Mouse (Mus musculus): ENCODE results near the gene Pfdn5.
"Not testable (repeated sequence)": the region's sequence is repeated elsewhere in the genome, so short reads cannot be mapped to it uniquely, and the experiment has no call there.

Gene Pfdn5

GRCm38 (mm10) chr15:102335254-102335653 is 9.3 kb downstream of the Pfdn5 start:
- no peak for DNase-seq (ENCODE audit: low spot score)

GRCm38 (mm10) chr15:102335925-102336324 is 10.0 kb downstream of the Pfdn5 start:
- DNase-seq (ENCODE audit: low spot score): not testable (repeated sequence)

- no peak for DNase-seq (ENCODE audit: low spot score)
These were observed 11.0 kb downstream of the Pfdn5 start for GRCm38 (mm10) chr15:102336946-102337345.

- no peak for DNase-seq (ENCODE audit: low spot score)
These were observed 13.7 kb downstream of the Pfdn5 start for GRCm38 (mm10) chr15:102339612-102340011.

- no peak for DNase-seq (ENCODE audit: low spot score)
These were observed 15.7 kb downstream of the Pfdn5 start for GRCm38 (mm10) chr15:102341580-102341979.

- DNase-seq (ENCODE audit: low spot score): no peak
These were observed 18.6 kb downstream of the Pfdn5 start for GRCm38 (mm10) chr15:102344490-102344889.

GRCm38 (mm10) chr15:102346444-102346843 is 20.5 kb downstream of the Pfdn5 start:
- no peak for DNase-seq (ENCODE audit: low spot score)

- peak; percentile 91 for DNase-seq (ENCODE audit: low spot score)
These were observed 24.4 kb downstream of the Pfdn5 start, which contains the start of gene Aaas for GRCm38 (mm10) chr15:102350138-102350941. Aaas (minus strand) TSS chr15:102350771.

- no peak for DNase-seq (ENCODE audit: low spot score)
These were observed 25.0 kb downstream of the Pfdn5 start for GRCm38 (mm10) chr15:102350942-102351291.

GRCm38 (mm10) chr15:102352177-102352576 is 26.3 kb downstream of the Pfdn5 start:
- DNase-seq (ENCODE audit: low spot score): no peak

GRCm38 (mm10) chr15:102353986-102354385 is 28.1 kb downstream of the Pfdn5 start:
- no peak for DNase-seq (ENCODE audit: low spot score)

GRCm38 (mm10) chr15:102355134-102355870 is 29.4 kb downstream of the Pfdn5 start:
- no peak for DNase-seq (ENCODE audit: low spot score)

- no peak for DNase-seq (ENCODE audit: low spot score)
These were observed 30.0 kb downstream of the Pfdn5 start for GRCm38 (mm10) chr15:102355871-102356441.

GRCm38 (mm10) chr15:102356501-102357325 is 30.8 kb downstream of the Pfdn5 start:
- DNase-seq (ENCODE audit: low spot score): no peak

GRCm38 (mm10) chr15:102358126-102358525 is 32.2 kb downstream of the Pfdn5 start:
- DNase-seq (ENCODE audit: low spot score): no peak

GRCm38 (mm10) chr15:102358834-102359233 is 32.9 kb downstream of the Pfdn5 start:
- no peak for DNase-seq (ENCODE audit: low spot score)

- DNase-seq (ENCODE audit: low spot score): no peak
These were observed 36.7 kb downstream of the Pfdn5 start for GRCm38 (mm10) chr15:102362648-102363047.

GRCm38 (mm10) chr15:102364678-102365077 is 38.8 kb downstream of the Pfdn5 start:
- no peak for DNase-seq (ENCODE audit: low spot score)

GRCm38 (mm10) chr15:102366238-102366637 is 40.3 kb downstream of the Pfdn5 start:
- no peak for DNase-seq (ENCODE audit: low spot score)

- no peak for DNase-seq (ENCODE audit: low spot score)
These were observed 40.9 kb downstream of the Pfdn5 start, which contains the start of gene Sp7 for GRCm38 (mm10) chr15:102366733-102367344. Sp7 (minus strand) TSS chr15:102367182.

GRCm38 (mm10) chr15:102369972-102370371 is 44.1 kb downstream of the Pfdn5 start:
- no peak for DNase-seq (ENCODE audit: low spot score)

Data from spleen, adult 12 weeks (tissue).